ENCODE assay signal across 15 mouse cellular contexts in the genomic region with DNA sequence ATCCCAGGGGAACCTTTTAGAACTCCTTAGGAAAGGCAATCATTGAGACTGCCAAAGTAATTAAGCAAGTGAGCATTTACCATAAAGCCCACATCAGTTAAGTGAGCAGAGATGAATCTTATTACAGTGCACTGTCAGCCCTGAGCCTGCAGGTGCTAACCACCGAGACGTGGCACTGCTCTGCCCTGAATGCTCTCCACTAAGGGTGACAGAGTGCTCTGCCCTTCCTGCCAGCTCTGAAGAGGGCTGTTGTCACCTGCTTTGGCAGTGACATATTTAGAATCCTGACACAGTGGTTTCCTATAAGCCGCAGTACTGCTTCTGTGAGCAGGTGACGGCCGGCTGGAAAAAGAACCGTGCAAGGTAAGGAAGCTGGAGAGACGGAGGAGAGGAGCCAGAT. TPM values are rescaled to one million over a fixed set of nuclear protein-coding genes. Genes with fewer than 3 reads are reported as not detected.
DNase-seq lines count a peak whose midpoint lies in the region; TF ChIP-seq lines count a peak whose summit lies in the region.
"Had no signal": no experiment of that assay in that cellular context is flagged by ENCODE, and none has a peak within 500 bp of the region (broad histone marks: within the 10 kb centered on the region; RNA-seq: fewer than 3 reads in every experiment).

No protein-coding gene starts in this region.

- H3K27me3 ChIP-seq in kidney, adult 2 months (replicated peaks; ENCODE audit: control insufficient read depth, insufficient read depth, low read length) = no peaks in the 10 kb centered on the region
- H3K27me3 ChIP-seq: embryonic facial prominence, embryonic 15.5 days; liver, embryonic 13.5 days had no signal

- TF ChIP-seq POLR2A in kidney, adult 2 months (IDR thresholded peaks at IDR 0.05; ENCODE audit: low read depth, low read length) = no peak

- H3K4me3 ChIP-seq in kidney, adult 2 months (ENCODE audit: insufficient read depth, low read depth, low read length) = no peak overlapping the region
- H3K4me3 ChIP-seq: embryonic facial prominence, embryonic 15.5 days; liver, embryonic 13.5 days had no signal

- no peaks in the 10 kb centered on the region for H3K36me3 ChIP-seq in kidney, adult 2 months (ENCODE audit: control insufficient read depth, insufficient read depth, low read length)
- H3K36me3 ChIP-seq: embryonic facial prominence, embryonic 15.5 days; liver, embryonic 13.5 days had no signal

- intact Hi-C loops in heart, postnatal 14 days (cut with DNase I) = no loop called here

- DNase-seq in gastrocnemius, postnatal 25 days = peak; percentile 9
- no peak for DNase-seq in gastrocnemius, postnatal 4 days (ENCODE audit: low spot score in 2 of 2)
- DNase-seq in heart, adult 8-10 months (ENCODE audit: low spot score) = peak; percentile 66
- DNase-seq in heart, postnatal 14 days = peak; percentile 39 to 65
- DNase-seq in thymus, postnatal 10 days (ENCODE audit: low spot score in 2 of 2) = peak; percentile 61 to 65
- no peak for DNase-seq in right cerebral cortex, postnatal 4 days
- no peak for DNase-seq in kidney, postnatal 25 days
- no peak for DNase-seq in kidney, adult 2 months
- DNase-seq: adrenal gland, adult 8-10 months; liver, embryonic 13.5 days; lung, postnatal 36 days had no signal

- no peaks in the 10 kb centered on the region for H3K4me1 ChIP-seq in kidney, adult 2 months (ENCODE audit: control insufficient read depth, insufficient read depth, low read length)
- H3K4me1 ChIP-seq: embryonic facial prominence, embryonic 15.5 days; liver, embryonic 13.5 days had no signal

- TF ChIP-seq CTCF in kidney, adult 2 months (conservative IDR thresholded peaks at IDR 0.05; ENCODE audit: insufficient read depth, insufficient read length, low read depth, low read length) = no peak

- H3K27ac ChIP-seq in kidney, adult 2 months (ENCODE audit: insufficient read depth, low read depth, low read length) = no peak overlapping the region
- H3K27ac ChIP-seq: embryonic facial prominence, embryonic 15.5 days; liver, embryonic 13.5 days; stomach, postnatal 0 days had no signal

- WGBS in kidney, adult 2 months = 71% methylated on average over 7 of the region's 7 CpGs

RNA-seq across cellular contexts. Expression of a gene that starts 38.7 kb away (rescaled TPM):
- under 1 TPM in 1 of 2 experiments, not detected in 1; 0.29 TPM for total RNA-seq in gastrocnemius, postnatal 25 days (2021)
- under 1 TPM; 0.52 to 0.54 TPM for total RNA-seq in gastrocnemius, postnatal 4 days (2021)
- total RNA-seq in heart, adult 8-10 months (2022) = 100 to 1,000 TPM; 173 to 231 (median 203) TPM
- 100 to 1,000 TPM; 149 to 164 TPM for total RNA-seq in heart, postnatal 14 days (2021)
- 9.2 and 9.4 TPM in 2 replicates for polyA plus RNA-seq in kidney, adult 2 months (2012; rRNA removed)
- total RNA-seq: hematopoietic stem cell, adult 5-6 weeks had no signal
- polyA plus RNA-seq: G1E had no signal

Comparison
In these comparisons a context has a peak if more than half of its experiments do, and no peak if none do; other contexts are left out.
1. DNase-seq: peak in gastrocnemius, postnatal 25 days (single experiment), heart, adult 8-10 months (single experiment), heart, postnatal 14 days (2 of 2) and thymus, postnatal 10 days (2 of 2); none in gastrocnemius, postnatal 4 days (0 of 2), right cerebral cortex, postnatal 4 days (single experiment), kidney, postnatal 25 days (0 of 2) and kidney, adult 2 months (single experiment).
2. RNA of a gene that starts 38.7 kb away (total RNA-seq): 173 to 231 TPM in heart, adult 8-10 months and 149 to 164 TPM in heart, postnatal 14 days; 0.52 to 0.54 TPM in gastrocnemius, postnatal 4 days and 0.29 TPM in gastrocnemius, postnatal 25 days; every median in the first group is over 10 times any median in the second.